Mouse (Mus musculus) monocyte, adult 2 months (primary cell): Measurements from ENCODE around the gene Gucd1.
A peak's percentile ranks its signal among the peaks of the same experiment; 100 is the strongest.
"Not testable (repeated sequence)": the region's sequence is repeated elsewhere in the genome, so short reads cannot be mapped to it uniquely, and the experiment has no call there.

Source experiments
- DNase-seq, 2 experiments: peaks; one replicate each; pipeline ENCODE4 v3.0.0; 2022; ENCODE audit warnings: low spot score in 2 of 2, low read depth in 1 of 2

Gucd1 gene

GRCm38 (mm10) chr10:75536123-75536522 is 18.4 kb upstream of the Gucd1 start:
- DNase-seq, result no peak

DNA sequence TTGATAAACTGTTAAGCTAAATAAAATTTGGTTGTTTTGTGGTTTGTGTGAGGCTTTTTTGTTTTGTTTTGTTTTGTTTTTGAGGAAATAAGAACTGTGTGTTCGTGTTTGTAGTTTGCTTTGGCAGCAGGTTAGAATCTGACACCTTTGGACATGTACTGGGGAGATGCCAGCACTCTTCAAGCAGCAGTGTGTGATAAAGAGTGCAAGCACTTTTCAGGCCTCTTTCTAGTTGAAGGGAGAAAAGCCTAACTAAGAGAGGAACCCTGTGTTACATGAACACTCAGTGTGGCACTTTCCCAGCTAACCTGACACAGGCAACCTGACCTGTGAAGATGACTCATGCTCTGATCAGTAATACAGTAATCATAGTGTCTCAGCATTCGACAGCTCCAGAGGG is 17.7 kb upstream of the Gucd1 start:
- no peak for DNase-seq

- DNase-seq, result no peak
Observed at GRCm38 (mm10) chr10:75534934-75535333, 17.2 kb upstream of the Gucd1 start.

- no peak for DNase-seq
Observed at GRCm38 (mm10) chr10:75534216-75534615, 16.4 kb upstream of the Gucd1 start.

- no peak for DNase-seq
Observed at GRCm38 (mm10) chr10:75531532-75532090, 13.8 kb upstream of the Gucd1 start.

- DNase-seq, result no peak
Observed at GRCm38 (mm10) chr10:75530322-75530721, 12.6 kb upstream of the Gucd1 start.

DNA sequence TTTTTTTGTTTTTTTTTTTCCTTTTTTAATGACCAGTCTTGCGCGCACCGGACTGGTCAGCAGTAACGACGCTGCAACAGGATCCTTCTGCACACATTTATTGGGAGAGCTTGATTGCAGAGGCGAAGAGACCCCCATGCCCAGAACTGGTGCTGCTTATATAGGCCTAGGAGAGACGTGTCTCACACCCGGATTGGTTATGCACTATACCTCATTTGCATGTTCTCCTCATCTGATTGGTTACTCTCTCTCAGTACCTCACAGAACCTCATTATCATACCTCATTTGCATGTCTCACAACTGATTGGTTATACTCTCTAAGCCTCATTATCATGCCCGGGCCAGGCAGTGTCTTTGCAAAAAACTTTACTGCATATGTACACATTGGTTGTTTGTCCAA is 7.7 kb upstream of the Gucd1 start:
- not testable (repeated sequence) for DNase-seq

DNA sequence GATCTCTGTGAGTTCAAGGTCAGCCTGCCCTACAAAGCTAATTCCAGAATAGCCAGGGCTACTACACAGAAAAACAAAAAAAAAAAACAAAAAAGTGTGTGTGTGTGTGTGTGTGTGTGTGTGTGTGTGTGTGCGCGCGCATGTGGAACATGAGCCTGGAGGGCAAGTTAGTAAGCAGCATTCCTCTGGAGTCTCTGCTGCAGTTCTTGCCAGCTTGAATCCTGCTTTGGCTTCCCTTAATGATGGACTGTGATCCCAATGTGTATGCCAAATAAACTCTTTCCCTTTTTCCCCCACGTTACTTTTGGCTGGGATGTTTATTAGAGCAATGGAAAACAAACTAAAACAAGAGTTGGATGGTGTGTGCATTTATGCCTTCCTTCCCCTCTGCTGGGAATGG is 3.9 kb upstream of the Gucd1 start:
- DNase-seq, result no peak

- DNase-seq, result no peak
Observed at GRCm38 (mm10) chr10:75520581-75520980, 2.8 kb upstream of the Gucd1 start.

DNA sequence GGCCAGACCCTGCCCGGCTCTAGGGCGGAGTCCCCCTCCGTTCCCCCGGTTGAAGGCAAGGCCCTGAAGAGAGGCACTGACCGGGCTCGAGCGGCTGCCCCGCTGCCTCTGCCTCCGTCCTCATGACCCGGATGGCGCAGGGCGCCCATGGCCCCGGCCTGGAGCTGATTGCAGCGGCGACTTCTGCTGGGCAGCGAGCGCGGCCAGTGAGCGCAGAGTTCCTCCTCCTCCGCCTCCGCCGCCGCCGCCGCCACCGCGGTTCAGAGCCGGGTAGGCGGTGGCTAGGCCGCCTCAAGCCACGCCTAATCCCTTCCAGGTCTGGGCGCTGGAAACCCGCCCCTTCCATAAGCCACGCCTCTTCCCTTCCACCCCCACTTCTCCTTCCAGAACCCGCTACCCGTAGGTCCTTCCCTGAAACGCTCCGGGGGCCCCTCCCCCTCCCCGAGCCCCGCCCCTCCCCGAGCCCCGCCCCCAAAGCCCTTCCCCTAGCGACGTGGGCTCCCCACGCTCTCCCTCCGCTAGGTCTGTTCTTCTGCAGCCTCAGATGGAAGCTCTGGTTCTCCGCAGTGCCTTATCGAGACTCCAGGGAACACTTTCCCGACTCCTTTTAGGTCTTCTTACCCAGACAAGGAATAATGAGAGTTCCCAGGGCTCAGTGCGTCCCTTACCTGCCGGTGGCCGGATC is 557 bp downstream of the Gucd1 start, which contains the start of gene Snrpd3:
Gene Snrpd3, plus strand, starts transcription at position 479 of the 685 bp plus-strand sequence.
- DNase-seq, result peak; percentile 87 to 91

DNA sequence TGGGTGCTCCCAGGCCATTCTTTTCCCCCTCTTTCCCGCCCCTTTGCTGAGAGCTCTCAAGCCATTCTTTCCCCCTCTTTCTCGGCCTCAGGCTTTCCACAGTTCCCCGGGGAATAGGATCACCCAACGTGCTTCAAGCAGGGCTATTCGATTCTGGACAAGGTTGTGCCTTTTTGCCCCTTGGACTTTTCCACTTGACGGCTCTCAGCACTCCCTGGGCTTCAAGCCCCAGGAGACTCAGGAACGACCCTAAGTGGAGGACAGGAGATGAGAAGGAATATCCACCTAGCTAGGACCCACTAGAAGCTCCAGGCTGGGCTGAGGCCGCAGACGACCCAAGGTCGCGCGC is 1.1 kb downstream of the Gucd1 start:
- DNase-seq, result no peak

DNA sequence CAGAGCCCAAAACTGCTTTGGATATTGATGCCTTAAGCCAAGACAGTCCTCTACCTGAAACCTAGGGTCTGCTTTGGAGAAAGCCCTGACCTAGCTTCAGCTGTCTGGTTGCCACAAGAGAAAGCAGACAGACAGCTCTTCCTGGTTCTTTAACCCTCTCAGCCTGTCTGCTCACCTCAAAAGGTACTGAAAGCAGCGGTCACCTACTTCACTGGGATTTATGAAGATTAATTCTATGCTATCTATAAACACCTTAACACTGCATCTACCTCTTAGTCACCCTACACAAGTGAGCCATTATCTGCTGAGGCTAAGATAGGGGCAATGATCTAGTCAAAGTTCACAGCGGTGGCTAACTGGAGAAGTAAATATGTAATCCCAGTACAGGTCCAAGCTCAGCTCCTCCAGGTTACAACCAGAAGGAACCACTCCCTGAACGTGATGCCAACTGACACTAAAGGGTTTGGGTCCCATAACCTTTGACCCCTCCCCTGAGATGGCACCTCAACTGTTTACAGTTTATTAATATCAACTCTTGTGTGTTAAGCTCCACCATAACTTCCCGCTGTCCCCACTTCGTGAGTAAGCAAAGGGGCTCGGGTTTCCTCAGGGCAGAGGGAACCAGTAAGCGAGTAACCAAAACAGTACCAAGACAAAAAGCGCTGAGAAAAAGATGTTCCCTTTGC is 1.6 kb downstream of the Gucd1 start:
- no peak for DNase-seq

- no peak for DNase-seq
Observed at GRCm38 (mm10) chr10:75515216-75516037, 2.3 kb downstream of the Gucd1 start.

GRCm38 (mm10) chr10:75514361-75514760 is 3.4 kb downstream of the Gucd1 start:
- DNase-seq, result no peak

DNA sequence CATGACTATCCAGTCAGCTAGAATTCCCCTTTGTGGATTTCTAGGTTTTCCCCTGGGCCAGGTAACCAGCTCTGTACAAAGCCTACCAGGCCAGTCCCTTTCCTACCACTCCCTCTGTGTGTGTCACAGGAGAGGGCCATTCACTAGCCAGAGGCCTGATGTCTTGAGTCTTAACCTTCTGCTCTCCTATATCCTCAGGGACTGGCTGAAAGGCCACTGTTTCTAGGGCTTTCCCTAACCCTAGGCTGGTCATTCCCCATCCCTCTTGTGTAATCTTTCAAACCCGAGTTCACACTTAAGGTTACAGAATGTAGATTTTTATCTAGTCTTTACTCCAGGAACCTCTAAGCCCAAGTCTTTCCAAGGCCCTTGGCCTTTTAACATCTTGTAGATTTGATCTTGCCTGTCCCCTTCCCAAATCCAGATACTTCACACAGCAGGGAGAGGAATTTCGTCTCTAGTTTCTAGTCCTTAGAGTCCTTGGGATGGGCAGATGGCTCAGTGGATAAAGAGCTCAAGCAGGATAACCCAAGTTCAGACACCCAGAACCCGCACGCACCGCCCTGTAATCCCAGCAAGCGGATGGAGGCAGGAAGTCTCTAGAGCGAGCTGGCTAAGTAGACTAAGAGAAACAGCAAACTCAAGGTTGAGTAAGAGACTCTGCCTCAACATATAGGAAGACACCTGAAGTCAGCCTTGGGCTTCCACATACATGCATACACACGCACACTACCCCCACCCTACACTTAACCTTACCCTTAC is 4.3 kb downstream of the Gucd1 start:
- no peak for DNase-seq

- DNase-seq, result no peak
Observed at GRCm38 (mm10) chr10:75512796-75513195, 5.0 kb downstream of the Gucd1 start.

DNA sequence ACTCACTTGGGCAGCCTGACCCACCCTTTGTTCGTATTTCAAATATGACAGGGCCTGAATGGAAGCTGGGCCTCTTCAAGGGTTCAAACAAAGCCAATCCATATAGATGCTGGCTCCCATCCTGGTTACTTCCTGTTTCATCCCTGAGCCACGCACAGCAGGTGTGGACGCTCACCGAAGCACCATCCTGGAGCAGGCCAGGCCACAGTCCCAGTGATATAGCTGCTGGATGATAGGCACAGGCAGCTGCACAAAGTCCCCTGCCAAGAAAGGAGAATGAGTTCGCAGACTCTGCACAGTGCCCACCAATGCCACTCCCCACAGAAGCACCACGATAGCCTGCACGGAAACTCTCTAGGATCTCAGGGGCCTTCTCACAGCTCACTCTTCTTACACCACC is 5.9 kb downstream of the Gucd1 start:
- no peak for DNase-seq

GRCm38 (mm10) chr10:75511060-75511459 is 6.7 kb downstream of the Gucd1 start:
- DNase-seq, result no peak

DNA sequence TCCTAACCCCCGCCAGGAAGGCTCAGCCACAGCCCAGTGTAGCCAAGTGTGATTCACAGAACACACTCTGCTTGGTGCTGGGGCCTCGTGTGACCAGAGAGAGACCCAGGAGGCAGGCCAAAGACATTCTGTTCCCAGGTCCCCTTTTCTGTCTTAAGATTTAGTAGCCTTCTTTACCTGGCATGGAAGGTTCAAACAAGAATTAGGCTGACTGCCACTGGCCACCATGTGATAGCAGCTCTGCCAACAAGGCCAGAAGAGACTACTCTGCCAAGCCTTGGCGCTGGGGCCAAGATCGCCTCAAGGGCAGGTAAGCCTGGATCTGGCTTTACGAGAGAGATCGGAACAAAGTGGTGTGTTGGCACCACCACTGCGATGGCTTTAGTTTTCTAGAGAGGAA is 7.3 kb downstream of the Gucd1 start:
- no peak for DNase-seq

DNA sequence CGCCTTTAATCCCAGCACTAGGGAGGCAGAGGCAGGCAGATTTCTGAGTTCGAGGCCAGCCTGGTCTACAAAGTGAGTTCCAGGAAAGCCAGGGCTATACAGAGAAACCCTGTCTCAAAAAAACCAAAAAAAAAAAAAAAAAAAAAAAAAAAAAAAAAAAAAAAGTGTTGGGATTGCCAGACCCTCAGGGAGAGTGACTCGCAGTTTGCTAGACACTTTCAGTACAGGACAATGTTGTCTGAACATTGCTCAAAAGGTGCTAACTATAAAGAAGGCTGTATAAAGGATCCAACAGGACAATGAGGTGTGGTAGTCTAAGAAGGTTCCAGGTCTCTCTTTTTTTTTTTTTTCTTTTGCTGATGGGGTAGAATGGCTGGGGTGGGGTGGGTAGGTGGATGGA is 11.8 kb downstream of the Gucd1 start:
- not testable (repeated sequence) for DNase-seq

DNA sequence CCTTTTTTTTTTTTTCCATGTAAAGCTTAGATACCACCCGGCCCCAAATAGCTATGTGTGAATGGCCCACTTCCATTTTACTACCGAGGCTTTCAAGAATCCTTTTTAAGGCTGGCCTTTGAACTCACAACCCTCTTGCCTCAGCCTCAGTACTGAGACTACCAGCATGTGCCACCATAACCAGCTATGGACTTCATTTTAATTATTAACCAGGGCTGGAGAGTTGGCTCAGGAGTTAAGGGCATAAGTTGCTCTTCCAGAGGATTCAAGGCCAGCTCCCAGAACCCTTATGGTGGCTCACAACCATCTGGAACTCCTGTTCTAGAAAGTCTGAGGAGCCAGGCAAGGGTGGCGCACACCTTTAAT is 12.7 kb downstream of the Gucd1 start:
- no peak for DNase-seq
